Mouse (Mus musculus) midbrain, embryonic 11.5 days (tissue): ENCODE results near the gene Gja8. TPM values are rescaled to one million over a fixed set of nuclear protein-coding genes. Genes with fewer than 3 reads are reported as not detected.

ENCODE experiments used
- ATAC-seq: fragments of 200-750 bp; cut with Nextera tagmentation; 2 replicates; pipeline ENCODE4 v1.8.0; 2017; ENCODE audit warnings: moderate TSS enrichment, moderate library complexity; ENCODE audit not compliant: low FRiP score
- DNase-seq: peaks from one replicate; pipeline ENCODE4 v3.0.0; 2015; ENCODE audit warnings: low spot score; ENCODE audit errors: missing footprints
- H3K27ac ChIP-seq: fragments of 300-500 bp; sonication (generic); 2 replicates; pipeline ENCODE4 v1.5.1; 2014; ENCODE audit warnings: low read depth, low read length
- H3K27me3 ChIP-seq: fragments of 300-500 bp; sonication (generic); 2 replicates; pipeline ENCODE4 v1.6.1; 2014; ENCODE audit warnings: mild to moderate bottlenecking, low read length, moderate library complexity, mixed read lengths; ENCODE audit not compliant: control insufficient read depth, insufficient read depth
- H3K36me3 ChIP-seq: fragments of 300-500 bp; sonication (generic); 2 replicates; pipeline ENCODE4 v1.6.1; 2014; ENCODE audit warnings: mild to moderate bottlenecking, low read length, moderate library complexity, mixed read lengths; ENCODE audit not compliant: control insufficient read depth, insufficient read depth
- H3K4me1 ChIP-seq: fragments of 300-500 bp; sonication (generic); 2 replicates; pipeline ENCODE4 v1.6.1; 2014; ENCODE audit warnings: low read length; ENCODE audit not compliant: control insufficient read depth, insufficient read depth
- H3K4me2 ChIP-seq: fragments of 300-500 bp; sonication (generic); 2 replicates; pipeline ENCODE4 v1.6.1; 2014; ENCODE audit warnings: mild to moderate bottlenecking, moderate library complexity
- H3K4me3 ChIP-seq: fragments of 300-500 bp; sonication (generic); 2 replicates; pipeline ENCODE4 v1.5.1; 2014; ENCODE audit warnings: low read depth, low read length
- H3K9ac ChIP-seq: fragments of 300-500 bp; sonication (generic); 2 replicates; pipeline ENCODE4 v1.6.1; 2014; ENCODE audit warnings: low read length
- H3K9me3 ChIP-seq: fragments of 300-500 bp; sonication (generic); 2 replicates; pipeline ENCODE4 v1.6.1; 2016; ENCODE audit warnings: low read length; ENCODE audit not compliant: control insufficient read depth
- WGBS: fragments of 180-500 bp; shearing (Covaris S2); extraction: QIAGEN DNeasy Blood & Tissue Kit; methylation state at CpG from one replicate; pipeline ENCODE4 v1.1.7; 2014; 5-methylcytosine and 5-hydroxymethylcytosine counted together
- polyA plus RNA-seq: library from polyadenylated mRNA; unstranded; fragments of >200 nt; fragmentation: Nextera tagmentation; extraction: Ambion mirVana; gene quantifications from 2 replicates; pipeline ENCODE4 v1.2.1, GENCODE M21; 2014

Gene Gja8
- polyA plus RNA-seq, 1 experiment from 2014 or later = not detected

GRCm38 (mm10) chr3:96868566-96868965, 57.3 kb downstream of the Gja8 start:
- WGBS = 94% methylated on average over 8 of the region's 8 CpGs

GRCm38 (mm10) chr3:96867863-96868262, 58.0 kb downstream of the Gja8 start:
- Histone ChIP-seq H3K4me3 (no peak overlapping the region), H3K4me2 (no peak overlapping the region), H3K4me1 (no peaks in the 10 kb centered on the region), H3K9me3 (no peaks in the 10 kb centered on the region), H3K27ac (no peak overlapping the region), H3K9ac (no peak overlapping the region), H3K36me3 (peaks cover 5% of the 10 kb centered on the region; the same call in 1 of the 2 replicates), H3K27me3 (no peaks in the 10 kb centered on the region)
- DNase-seq = no peak
- WGBS = 94% methylated on average over 3 of the region's 3 CpGs
- ATAC-seq = no peak

More at GRCm38 (mm10) chr3:96868566-96868965, 57.3 kb downstream of the Gja8 start:
- Histone ChIP-seq H3K4me2 (no peak overlapping the region), H3K4me1 (no peaks in the 10 kb centered on the region), H3K36me3 (peaks cover 7% of the 10 kb centered on the region; the same call in 1 of the 2 replicates), H3K27me3 (no peaks in the 10 kb centered on the region), H3K27ac (no peak overlapping the region), H3K9me3 (no peaks in the 10 kb centered on the region), H3K4me3 (no peak overlapping the region), H3K9ac (no peak overlapping the region)
- DNase-seq (no peak), ATAC-seq (no peak)

Other genes with a start within 250 kb of the Gja8 start
- gene Pias3, start 229.6 kb downstream of the Gja8 start, polyA plus RNA-seq = 26.8 and 29.2 TPM in 2 replicates
- 14.4 and 16.3 TPM in 2 replicates for gene Nudt17, start 217.5 kb downstream of the Gja8 start, polyA plus RNA-seq
- 35.7 and 41.6 TPM in 2 replicates for gene Polr3c, start 198.4 kb downstream of the Gja8 start, polyA plus RNA-seq
- 90.3 and 98.8 TPM in 2 replicates for gene Rnf115, start 198.4 kb downstream of the Gja8 start, polyA plus RNA-seq
- gene Pdzk1, start 96.7 kb downstream of the Gja8 start, polyA plus RNA-seq = 0.38 and 0.50 TPM in 2 replicates
- gene Cd160, start 96.7 kb downstream of the Gja8 start, polyA plus RNA-seq = 0.12 TPM in 1 of 2 replicates, not detected in the other
- 3.1 and 3.8 TPM in 2 replicates for gene Gja5, start 21.3 kb downstream of the Gja8 start, polyA plus RNA-seq
- 40.3 TPM in 2 replicates for gene Gpr89, start 20.7 kb downstream of the Gja8 start, polyA plus RNA-seq
- 25.1 and 27.7 TPM in 2 replicates for gene Acp6, start 232.8 kb upstream of the Gja8 start, polyA plus RNA-seq